35 mouse cellular contexts compared by ENCODE assay signal in the genomic region with DNA sequence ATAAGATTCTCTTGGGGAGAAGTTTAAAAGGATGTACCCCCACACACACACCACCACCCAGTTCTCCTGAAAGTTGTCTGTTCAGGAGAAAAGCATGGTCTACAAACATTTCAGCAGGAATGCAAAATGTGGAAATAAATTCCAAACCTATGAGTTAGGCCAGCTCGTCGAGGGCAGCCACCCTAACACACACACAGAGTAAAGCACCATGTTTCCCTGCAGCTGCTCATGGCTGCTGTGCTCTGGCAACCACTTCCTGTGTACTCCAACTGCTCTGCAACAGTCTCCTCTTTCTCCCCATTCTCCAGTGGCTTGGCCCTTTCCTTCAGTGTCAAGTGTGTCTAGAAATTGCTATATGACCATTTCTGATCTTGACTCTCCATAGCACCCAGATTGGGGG. TPM values are rescaled to one million over a fixed set of nuclear protein-coding genes. Genes with fewer than 3 reads are reported as not detected.
DNase-seq lines count a peak whose midpoint lies in the region; ATAC-seq and TF ChIP-seq lines count a peak whose summit lies in the region.
"Had no signal": no experiment of that assay in that cellular context is flagged by ENCODE, and none has a peak within 500 bp of the region (broad histone marks: within the 10 kb centered on the region; RNA-seq: fewer than 3 reads in every experiment).

No protein-coding gene starts in this region.

- in situ Hi-C loops in Patski (cut with MboI; ENCODE audit: low pct_unique_long_range_greater_than_20kb), result no loop called here

- no peak for TF ChIP-seq EP300 in lung, postnatal 0 days (IDR thresholded peaks at IDR 0.05)

- DNase-seq in lung, postnatal 0 days (ENCODE audit: low spot score), result peak; percentile 61
- DNase-seq in lung, postnatal 25 days (ENCODE audit: low spot score), result no peak
- DNase-seq in Patski (ENCODE audit: low read depth, low spot score), result no peak
- DNase-seq in thymus, adult 2 months, result peak; percentile 14
- DNase-seq in thymus, postnatal 4 days, result peak; percentile 44
- no peak for DNase-seq in adrenal gland, adult 18-20 months (ENCODE audit: low spot score in 2 of 2)
- DNase-seq in embryo, embryonic 10 days (ENCODE audit: low spot score), result no peak
- no peak for DNase-seq in urinary bladder, postnatal 10 days (ENCODE audit: low spot score)
- DNase-seq: adrenal gland, postnatal 25 days; B cell, adult 2 months; cerebellum, adult 11-12 months; cerebellum, adult 9-11 months; gastrocnemius, postnatal 25 days; heart, adult 18-20 months; heart, postnatal 10 days; kidney, adult 9 months; kidney, postnatal 10 days had no signal

- no peak overlapping the region for H3K4me2 ChIP-seq in lung, postnatal 0 days (replicated peaks; ENCODE audit: low read depth, low read length)
- H3K4me2 ChIP-seq: embryonic facial prominence, embryonic 15.5 days; forebrain, embryonic 13.5 days; heart, embryonic 13.5 days; hindbrain, embryonic 14.5 days; limb, embryonic 13.5 days; liver, embryonic 11.5 days; midbrain, embryonic 11.5 days; neural tube, embryonic 13.5 days had no signal

- CTCF ChIA-PET in Patski (lab: Charles Lee), result interaction anchor here (0.9 to 1.2 kb wide), 2 partner anchors 14 to 49 kb away, joined by 3 to 4 read pairs; no protein-coding TSS in a partner anchor

- peak; percentile 61 for ATAC-seq in lung, postnatal 0 days
- peak; percentile 88 for ATAC-seq in Patski
- ATAC-seq: forebrain, embryonic 13.5 days; intestine, postnatal 0 days; midbrain, embryonic 16.5 days had no signal

- no peak overlapping the region for H3K4me3 ChIP-seq in lung, postnatal 0 days (ENCODE audit: low read depth, low read length)
- H3K4me3 ChIP-seq in thymus, adult 2 months (ENCODE audit: control insufficient read depth, insufficient read depth, low read length), result no peak overlapping the region
- H3K4me3 ChIP-seq: embryonic facial prominence, embryonic 10.5 days; embryonic facial prominence, embryonic 15.5 days; forebrain, embryonic 13.5 days; heart, embryonic 13.5 days; left cerebral cortex, adult 2 months; limb, embryonic 13.5 days; neural tube, embryonic 13.5 days had no signal

- POLR2A ChIA-PET in Patski (lab: Charles Lee), result interaction anchor here (0.9 kb wide), 1 partner anchor 10 kb away, joined by 3 read pairs; no protein-coding TSS in a partner anchor

- TF ChIP-seq POLR2A in thymus, adult 2 months (IDR thresholded peaks at IDR 0.05; ENCODE audit: control insufficient read depth, extremely low read depth, insufficient read depth, low read length, poor library complexity), result no peak

- H3K27ac ChIP-seq in lung, postnatal 0 days (ENCODE audit: low read length), result peak overlapping the region; percentile 87
- H3K27ac ChIP-seq in thymus, adult 2 months (ENCODE audit: control insufficient read depth, insufficient read depth, low read length), result peak overlapping the region; percentile 45; the same call in 1 of the 2 replicates
- H3K27ac ChIP-seq: embryonic facial prominence, embryonic 10.5 days; embryonic facial prominence, embryonic 15.5 days; forebrain, embryonic 13.5 days; heart, embryonic 13.5 days; hindbrain, embryonic 14.5 days; limb, embryonic 13.5 days; neural tube, embryonic 13.5 days had no signal

- H3K36me3 ChIP-seq in lung, postnatal 0 days (ENCODE audit: insufficient read depth, low read length), result no peaks in the 10 kb centered on the region
- H3K36me3 ChIP-seq in thymus, adult 2 months (ENCODE audit: control insufficient read depth, insufficient read depth, low read length), result no peaks in the 10 kb centered on the region
- H3K36me3 ChIP-seq: embryonic facial prominence, embryonic 15.5 days; heart, embryonic 13.5 days; neural tube, embryonic 13.5 days had no signal

- H3K27me3 ChIP-seq in lung, postnatal 0 days (replicated peaks; ENCODE audit: insufficient read depth, low read length), result no peaks in the 10 kb centered on the region
- H3K27me3 ChIP-seq in Patski, result no peaks in the 10 kb centered on the region
- H3K27me3 ChIP-seq in thymus, adult 2 months (ENCODE audit: control insufficient read depth, insufficient read depth, low read length), result no peaks in the 10 kb centered on the region
- H3K27me3 ChIP-seq: CH12.LX; embryonic facial prominence, embryonic 15.5 days; forebrain, embryonic 13.5 days; heart, embryonic 13.5 days; limb, embryonic 13.5 days; neural tube, embryonic 13.5 days had no signal

- H3K9me3 ChIP-seq in lung, postnatal 0 days (ENCODE audit: low read length), result no peaks in the 10 kb centered on the region
- H3K9me3 ChIP-seq: embryonic facial prominence, embryonic 10.5 days; embryonic facial prominence, embryonic 15.5 days; forebrain, embryonic 13.5 days; heart, embryonic 13.5 days; limb, embryonic 13.5 days; neural tube, embryonic 13.5 days had no signal

- no peaks in the 10 kb centered on the region; the same call in 1 of the 2 replicates for H3K4me1 ChIP-seq in lung, postnatal 0 days (ENCODE audit: insufficient read depth, low read depth, low read length)
- peaks cover 8% of the 10 kb centered on the region for H3K4me1 ChIP-seq in thymus, adult 2 months (replicated peaks; ENCODE audit: control insufficient read depth, insufficient read depth, low read length)
- H3K4me1 ChIP-seq: embryonic facial prominence, embryonic 10.5 days; embryonic facial prominence, embryonic 15.5 days; forebrain, embryonic 13.5 days; limb, embryonic 13.5 days; neural tube, embryonic 13.5 days had no signal

- no peak for TF ChIP-seq CTCF in lung, postnatal 0 days (IDR thresholded peaks at IDR 0.05)
- TF ChIP-seq CTCF in Patski (IDR thresholded peaks at IDR 0.05), result no peak
- TF ChIP-seq CTCF in thymus, adult 2 months (IDR thresholded peaks at IDR 0.05; ENCODE audit: borderline replicate concordance, control insufficient read depth, extremely low read depth, insufficient read depth, low read length, poor library complexity), result no peak

- no peak overlapping the region for H3K9ac ChIP-seq in lung, postnatal 0 days (replicated peaks; ENCODE audit: low read depth)
- H3K9ac ChIP-seq: embryonic facial prominence, embryonic 15.5 days; forebrain, embryonic 13.5 days; heart, embryonic 13.5 days; hindbrain, embryonic 14.5 days; limb, embryonic 13.5 days; neural tube, embryonic 13.5 days had no signal

- 38% methylated on average over 2 of the region's 2 CpGs for WGBS in lung, postnatal 0 days
- WGBS in thymus, adult 2 months, result 7% methylated on average over 2 of the region's 2 CpGs

RNA-seq across cellular contexts. Expression of a gene that starts 16.4 kb away (rescaled TPM):
- polyA plus RNA-seq in lung, postnatal 0 days (2015; fragmentation: Nextera tagmentation; extraction: Ambion mirVana), result 0.10 and 0.12 TPM in 2 replicates
- polyA plus RNA-seq in Patski (2021), result not detected
- polyA plus RNA-seq in thymus, adult 2 months (2012; rRNA removed), result not detected in 2 replicates
- total RNA-seq in adrenal gland, adult 18-20 months (2021), result 10 to 100 TPM in 1 of 2 experiments, 1 to 10 TPM in 1; 2.7 to 26.0 TPM
- total RNA-seq: CH12.LX; gastrocnemius, adult 18-20 months; gastrocnemius, postnatal 25 days; heart, adult 18-20 months; hematopoietic stem cell, adult 5-6 weeks; left cerebral cortex, postnatal 25 days; megakaryocyte, adult 5-6 weeks had no signal
- polyA plus RNA-seq: heart, embryonic 13.5 days; intestine, postnatal 0 days; liver, embryonic 11.5 days; liver, embryonic 16.5 days; midbrain, embryonic 16.5 days; neural tube, embryonic 13.5 days had no signal

RNA-seq across cellular contexts. Expression of a gene that starts 45.1 kb away (rescaled TPM):
- 221 and 231 TPM in 2 replicates for polyA plus RNA-seq in lung, postnatal 0 days (2015; fragmentation: Nextera tagmentation; extraction: Ambion mirVana)
- 141 TPM for polyA plus RNA-seq in Patski (2021)
- 32.9 and 58.0 TPM in 2 replicates for polyA plus RNA-seq in thymus, adult 2 months (2012; rRNA removed)
- total RNA-seq in adrenal gland, adult 18-20 months (2021), result 100 to 1,000 TPM; 138 to 182 TPM

Comparison
In these comparisons a context has a peak if more than half of its experiments do, and no peak if none do; other contexts are left out.
1. DNase-seq: peak in lung, postnatal 0 days (single experiment), thymus, adult 2 months (single experiment) and thymus, postnatal 4 days (single experiment); none in lung, postnatal 25 days (single experiment), Patski (single experiment), adrenal gland, adult 18-20 months (0 of 2), embryo, embryonic 10 days (single experiment) and urinary bladder, postnatal 10 days (single experiment).